Mouse (Mus musculus): ENCODE measurements around the gene Lgr4.

Gene Lgr4

DNA sequence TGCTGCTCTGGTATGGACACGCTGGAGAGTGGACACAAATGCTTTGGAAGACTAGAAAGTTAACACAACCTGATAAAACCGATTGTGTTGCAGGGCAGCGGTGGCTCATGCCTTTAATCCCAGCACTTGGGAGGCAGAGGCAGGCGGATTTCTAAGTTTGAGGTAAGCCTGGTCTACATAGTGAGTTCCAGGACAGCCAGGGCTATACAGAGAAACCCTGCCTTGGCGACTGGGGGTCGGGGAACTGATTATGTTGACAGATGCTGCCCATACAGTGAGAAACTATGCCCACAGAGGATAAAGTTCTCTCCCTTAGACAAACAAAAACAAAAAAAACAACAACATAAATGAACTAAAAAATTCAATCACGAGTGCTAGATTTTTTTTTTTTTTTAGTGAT is 99.6 kb downstream of the Lgr4 start:
- DNase-seq (ENCODE audit: low spot score in 2 of 2), result no peak

DNA sequence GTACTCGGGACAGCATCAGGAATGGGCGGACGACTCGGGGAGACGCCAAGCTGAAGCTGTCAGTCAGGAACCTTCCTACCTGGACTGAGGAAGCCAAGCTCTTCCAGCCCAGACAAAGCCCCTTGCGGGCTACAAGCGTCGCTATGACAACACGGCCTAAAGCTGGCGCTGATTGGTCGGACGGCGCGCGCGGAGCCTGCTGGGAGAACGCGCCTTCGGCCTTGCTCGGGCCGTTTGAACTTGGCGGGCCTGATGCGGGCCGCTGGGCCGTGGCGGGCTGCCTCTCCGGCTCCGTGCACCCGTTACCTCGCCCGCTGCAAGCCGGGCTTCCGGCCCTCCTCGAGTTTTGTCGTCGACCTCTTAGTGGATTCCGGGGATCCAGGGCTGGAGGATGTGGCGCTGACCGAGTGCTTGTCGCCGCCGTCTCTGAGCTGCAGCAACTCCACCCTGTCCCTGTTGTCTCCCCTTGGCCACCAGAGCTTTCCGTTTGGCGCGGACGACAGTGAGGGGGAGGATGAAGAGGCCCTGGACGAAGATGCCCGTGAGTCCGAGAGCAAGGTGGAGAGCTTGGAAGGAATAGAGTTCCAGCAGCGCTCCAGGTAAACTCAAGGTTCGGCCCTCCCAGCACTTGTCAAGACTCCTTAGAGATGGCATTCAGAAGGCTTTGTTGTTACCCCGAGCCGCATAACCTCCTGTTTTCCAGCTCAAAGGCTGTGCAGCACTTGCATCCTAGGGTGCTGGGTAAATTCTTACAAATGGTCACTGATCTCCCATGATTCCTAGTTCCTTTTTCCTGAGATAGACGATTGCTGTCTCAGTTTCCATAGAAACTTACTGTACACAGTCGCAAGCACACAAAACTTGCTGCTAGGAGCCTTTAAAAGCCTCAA is 100.4 kb downstream of the Lgr4 start, which contains the start of gene Ccdc34:
Gene Ccdc34 (plus strand): TSS at position 202 of the 890 bp plus-strand sequence.
- DNase-seq (ENCODE audit: low spot score in 2 of 2), result peak; percentile 83 to 86

DNA sequence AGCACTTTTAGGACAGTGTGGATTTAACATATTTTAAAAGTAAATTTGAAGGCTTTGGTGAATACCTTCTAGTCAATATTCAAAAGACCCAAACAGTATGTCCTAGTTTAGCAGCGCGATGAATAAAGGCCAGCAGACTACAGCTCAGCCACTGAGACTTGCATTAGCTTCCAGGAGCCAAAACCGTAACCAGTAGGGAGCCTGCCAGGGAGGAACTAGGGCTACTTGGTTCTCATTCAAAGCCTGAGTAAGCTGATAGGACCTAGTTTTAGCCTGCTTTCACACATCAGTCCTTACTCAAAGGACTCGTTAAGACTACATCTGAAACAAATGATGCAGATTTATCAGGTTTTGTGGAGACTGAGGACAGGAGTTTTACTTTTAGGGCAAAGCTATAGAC is 102.2 kb downstream of the Lgr4 start:
- DNase-seq (ENCODE audit: low spot score in 2 of 2), result no peak

DNA sequence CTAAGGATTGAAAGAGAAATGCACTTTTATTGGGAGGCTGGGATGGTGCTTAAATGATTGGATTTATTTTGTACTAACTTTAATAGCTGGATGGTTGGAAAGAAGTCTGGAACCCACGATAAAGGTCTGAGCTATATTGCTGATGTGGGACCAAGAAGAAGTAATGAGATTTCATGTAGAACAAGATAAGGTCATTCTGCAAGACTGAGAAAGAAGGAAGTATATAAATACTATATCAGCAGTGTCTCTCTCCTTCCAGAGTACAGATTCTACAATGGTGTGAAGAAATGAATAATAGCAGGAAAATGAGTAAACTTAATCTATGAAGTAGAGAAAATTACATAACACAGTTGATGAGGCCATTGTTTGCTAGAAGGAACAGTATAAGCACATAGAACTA is 103.0 kb downstream of the Lgr4 start:
- no peak for DNase-seq (ENCODE audit: low spot score in 2 of 2)

GRCm38 (mm10) chr2:110036265-110036664 is 118.8 kb downstream of the Lgr4 start:
- no peak for DNase-seq (ENCODE audit: low spot score in 2 of 2)

DNA sequence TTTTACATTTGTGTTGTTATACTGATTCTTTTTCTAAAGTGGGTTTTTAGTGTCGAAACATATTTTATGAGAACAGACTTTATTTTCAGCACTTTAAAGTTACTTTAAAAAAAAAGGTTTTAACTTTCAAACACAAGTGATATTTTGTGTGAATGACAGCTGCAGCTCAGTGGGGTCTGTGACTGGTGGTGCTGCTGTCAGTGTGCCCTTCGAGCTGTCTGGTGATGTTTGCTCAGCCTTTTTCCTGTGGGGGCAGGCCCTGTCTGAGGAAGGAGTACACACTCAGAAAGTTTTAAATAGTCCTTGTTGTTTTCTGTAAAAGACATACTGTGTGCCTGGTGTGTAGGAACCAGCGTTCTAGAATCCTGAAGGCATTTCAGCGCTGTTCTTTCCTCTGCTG is 119.2 kb downstream of the Lgr4 start:
- DNase-seq (ENCODE audit: low spot score in 2 of 2), result no peak

GRCm38 (mm10) chr2:110037221-110037620 is 119.8 kb downstream of the Lgr4 start:
- no peak for DNase-seq (ENCODE audit: low spot score in 2 of 2)

- DNase-seq (ENCODE audit: low spot score in 2 of 2), result no peak
Observed at GRCm38 (mm10) chr2:110038341-110038740, 120.9 kb downstream of the Lgr4 start.

DNA sequence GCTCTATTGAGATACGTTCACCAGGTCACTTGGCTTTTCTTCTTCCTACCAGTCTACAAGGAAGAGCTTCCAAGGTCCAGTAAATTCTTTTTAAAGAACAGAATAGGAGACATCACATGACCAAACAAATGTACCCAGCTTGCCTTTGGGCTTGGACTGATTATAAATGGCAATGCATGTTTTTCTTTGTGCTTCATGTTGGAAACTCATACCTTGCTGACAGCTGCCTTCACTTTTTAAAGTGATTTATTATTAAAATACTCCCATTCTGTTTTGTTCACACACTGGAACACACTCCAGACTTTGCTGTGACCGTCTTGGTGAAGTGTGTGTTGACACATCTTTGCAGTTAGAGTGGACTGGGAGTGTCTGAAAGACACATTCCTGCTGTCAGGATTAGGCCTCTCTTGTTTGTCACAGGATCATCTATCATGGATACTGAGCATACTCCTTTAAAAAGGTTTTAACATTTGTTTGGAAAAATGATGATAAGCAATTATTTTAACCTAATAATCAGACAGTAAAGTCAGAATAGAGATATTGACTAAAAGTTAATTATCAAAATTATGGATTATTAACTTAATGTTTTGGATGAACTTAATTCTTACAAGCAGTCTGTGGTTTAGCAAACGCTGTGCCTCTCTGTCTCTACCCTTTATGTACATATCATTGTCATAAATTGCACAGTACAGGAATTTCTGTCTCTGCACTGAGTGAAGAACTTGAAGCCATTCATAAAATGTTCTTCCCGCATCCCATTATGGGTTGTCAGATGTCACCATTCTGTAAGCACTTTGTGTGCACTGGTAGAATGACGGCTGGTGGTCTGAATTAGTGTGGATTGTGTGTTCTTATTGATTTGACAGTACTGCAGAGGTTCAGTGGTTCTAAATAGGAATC is 125.7 kb downstream of the Lgr4 start:
- no peak for DNase-seq (ENCODE audit: low spot score in 2 of 2)

DNA sequence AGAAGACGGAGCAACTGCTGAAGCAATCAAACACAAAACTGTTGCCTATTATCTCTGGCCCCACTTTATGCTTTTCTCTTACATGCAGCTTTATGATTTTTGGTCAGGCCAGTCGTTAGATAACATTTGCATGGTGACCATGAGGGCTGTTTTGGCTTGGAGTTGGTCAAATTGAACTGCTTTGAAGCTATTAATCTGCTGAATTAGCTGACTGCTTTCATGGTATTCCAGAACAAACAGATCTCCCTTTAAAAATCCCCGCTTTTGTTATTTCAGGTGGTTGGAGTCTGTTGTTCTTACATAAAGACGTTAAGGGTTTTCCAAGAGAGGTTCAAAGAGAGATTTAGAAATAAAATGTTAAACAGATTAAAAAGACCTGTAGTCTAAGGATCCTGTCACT is 141.0 kb downstream of the Lgr4 start:
- DNase-seq (ENCODE audit: low spot score in 2 of 2), result no peak

DNA sequence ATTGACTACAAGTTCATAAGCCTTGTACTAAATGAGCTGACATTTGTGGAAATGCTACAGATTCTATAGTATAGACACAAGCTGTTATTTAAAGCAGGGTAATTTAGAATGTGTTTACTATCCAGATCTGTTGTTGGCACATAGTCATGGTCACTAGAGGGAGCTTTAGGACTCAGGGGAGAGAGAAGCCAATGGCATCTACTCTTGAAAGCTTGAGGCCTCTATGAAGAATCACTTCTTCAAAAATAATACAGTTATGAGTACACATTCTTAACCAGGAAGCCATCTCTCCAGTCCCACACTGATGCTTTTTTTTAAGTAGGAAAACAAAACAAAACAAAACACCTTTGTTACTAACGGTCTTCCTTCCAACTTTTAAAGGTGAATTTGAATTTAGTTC is 145.7 kb downstream of the Lgr4 start:
- DNase-seq (ENCODE audit: low spot score in 2 of 2), result no peak

Data from spleen, postnatal 36 days (tissue).